Mouse (Mus musculus) limb, embryonic 14.5 days (tissue): ENCODE data around the gene Pabpc4l. TPM values are rescaled to one million over a fixed set of nuclear protein-coding genes. Genes with fewer than 3 reads are reported as not detected.

Source experiments
- ATAC-seq: fragments of 200-750 bp; cut with Nextera tagmentation; 2 replicates; pipeline ENCODE4 v1.8.0; 2017; ENCODE audit warnings: low read depth, moderate number of reproducible peaks, moderate TSS enrichment; ENCODE audit not compliant: low FRiP score
- DNase-seq: peaks from one replicate; pipeline ENCODE4 v3.0.0-alpha.2; 2015; ENCODE audit warnings: low spot score
- H3K27ac ChIP-seq: fragments of 300-500 bp; sonication (generic); replicated peaks from 2 replicates; pipeline ENCODE4 v1.5.1; 2014; ENCODE audit warnings: low read depth, mild to moderate bottlenecking, low read length, moderate library complexity, mixed read lengths
- H3K27me3 ChIP-seq: fragments of 300-500 bp; sonication (generic); 2 replicates; pipeline ENCODE4 v1.6.1; 2014; ENCODE audit warnings: low read length, mixed read lengths; ENCODE audit not compliant: control insufficient read depth, insufficient read depth
- H3K36me3 ChIP-seq: fragments of 300-500 bp; sonication (generic); 2 replicates; pipeline ENCODE4 v1.6.1; 2014; ENCODE audit warnings: mild to moderate bottlenecking, low read length, moderate library complexity, mixed read lengths; ENCODE audit not compliant: control insufficient read depth, insufficient read depth
- H3K4me1 ChIP-seq: fragments of 300-500 bp; sonication (generic); 2 replicates; pipeline ENCODE4 v1.6.1; 2014; ENCODE audit warnings: antibody characterized with exemption, low read length, mixed read lengths; ENCODE audit not compliant: control insufficient read depth, insufficient read depth
- H3K4me2 ChIP-seq: fragments of 300-500 bp; sonication (generic); replicated peaks from 2 replicates; pipeline ENCODE4 v1.6.1; 2014; ENCODE audit warnings: low read depth, mild to moderate bottlenecking, low read length, moderate library complexity; ENCODE audit not compliant: severe bottlenecking
- H3K4me3 ChIP-seq: fragments of 300-500 bp; sonication (generic); replicated peaks from 2 replicates; pipeline ENCODE4 v1.5.1; 2014; ENCODE audit warnings: low read length
- H3K9ac ChIP-seq: fragments of 300-500 bp; sonication (generic); 2 replicates; pipeline ENCODE4 v1.6.1; 2014; ENCODE audit warnings: mild to moderate bottlenecking, low read depth, low read length, moderate library complexity; ENCODE audit not compliant: severe bottlenecking
- H3K9me3 ChIP-seq: fragments of 300-500 bp; sonication (generic); 2 replicates; pipeline ENCODE4 v1.6.1; 2016; ENCODE audit warnings: low read length; ENCODE audit not compliant: control insufficient read depth
- POLR2A ChIP-seq: fragments of 200-500 bp; IDR thresholded peaks from 2 replicates; pipeline ENCODE4 v1.8.0; 2012; ENCODE audit warnings: inconsistent platforms, mild to moderate bottlenecking, moderate library complexity, borderline replicate concordance; ENCODE audit not compliant: insufficient read depth, insufficient read length; ENCODE audit errors: extremely low read depth
- polyA plus RNA-seq, 2 experiments: library from polyadenylated mRNA; depleted of rRNA in 1 of 2; stranded (reverse) in 1 of 2; unstranded in 1 of 2; fragments of >200 nt; fragmentation: Nextera tagmentation in 1 of 2; extraction: Ambion mirVana in 1 of 2; gene quantifications; 2 replicates each; pipeline versions ENCODE4 v1.2.1 to v1.2.3; 2012 to 2014

Pabpc4l gene
- polyA plus RNA-seq, 2 experiments = 7.9 to 25.4 TPM

- TF ChIP-seq POLR2A = no peak
- Histone ChIP-seq H3K9ac (no peak overlapping the region), H3K36me3 (no peaks in the 10 kb centered on the region), H3K4me1 (no peaks in the 10 kb centered on the region), H3K27ac (no peak overlapping the region), H3K9me3 (no peaks in the 10 kb centered on the region), H3K4me3 (no peak overlapping the region), H3K27me3 (no peaks in the 10 kb centered on the region), H3K4me2 (no peak overlapping the region)
- no peak for ATAC-seq
- no peak for DNase-seq
These were observed 16.6 kb downstream of the Pabpc4l start for GRCm38 (mm10) chr3:46431416-46431815.
